Mouse (Mus musculus) midbrain, embryonic 11.5 days (tissue): ENCODE data around the gene 3110009E18Rik. TPM values are rescaled to one million over a fixed set of nuclear protein-coding genes. Genes with fewer than 3 reads are reported as not detected.

ENCODE experiments used
- ATAC-seq: fragments of 200-750 bp; cut with Nextera tagmentation; 2 replicates; pipeline ENCODE4 v1.8.0; 2017; ENCODE audit warnings: moderate TSS enrichment, moderate library complexity; ENCODE audit not compliant: low FRiP score
- DNase-seq: peaks from one replicate; pipeline ENCODE4 v3.0.0; 2015; ENCODE audit warnings: low spot score; ENCODE audit errors: missing footprints
- H3K27ac ChIP-seq: fragments of 300-500 bp; sonication (generic); 2 replicates; pipeline ENCODE4 v1.5.1; 2014; ENCODE audit warnings: low read depth, low read length
- H3K27me3 ChIP-seq: fragments of 300-500 bp; sonication (generic); 2 replicates; pipeline ENCODE4 v1.6.1; 2014; ENCODE audit warnings: mild to moderate bottlenecking, low read length, moderate library complexity, mixed read lengths; ENCODE audit not compliant: control insufficient read depth, insufficient read depth
- H3K36me3 ChIP-seq: fragments of 300-500 bp; sonication (generic); 2 replicates; pipeline ENCODE4 v1.6.1; 2014; ENCODE audit warnings: mild to moderate bottlenecking, low read length, moderate library complexity, mixed read lengths; ENCODE audit not compliant: control insufficient read depth, insufficient read depth
- H3K4me1 ChIP-seq: fragments of 300-500 bp; sonication (generic); 2 replicates; pipeline ENCODE4 v1.6.1; 2014; ENCODE audit warnings: low read length; ENCODE audit not compliant: control insufficient read depth, insufficient read depth
- H3K4me2 ChIP-seq: fragments of 300-500 bp; sonication (generic); 2 replicates; pipeline ENCODE4 v1.6.1; 2014; ENCODE audit warnings: mild to moderate bottlenecking, moderate library complexity
- H3K4me3 ChIP-seq: fragments of 300-500 bp; sonication (generic); 2 replicates; pipeline ENCODE4 v1.5.1; 2014; ENCODE audit warnings: low read depth, low read length
- H3K9ac ChIP-seq: fragments of 300-500 bp; sonication (generic); 2 replicates; pipeline ENCODE4 v1.6.1; 2014; ENCODE audit warnings: low read length
- H3K9me3 ChIP-seq: fragments of 300-500 bp; sonication (generic); 2 replicates; pipeline ENCODE4 v1.6.1; 2016; ENCODE audit warnings: low read length; ENCODE audit not compliant: control insufficient read depth
- WGBS: fragments of 180-500 bp; shearing (Covaris S2); extraction: QIAGEN DNeasy Blood & Tissue Kit; methylation state at CpG from one replicate; pipeline ENCODE4 v1.1.7; 2014; 5-methylcytosine and 5-hydroxymethylcytosine counted together
- polyA plus RNA-seq: library from polyadenylated mRNA; unstranded; fragments of >200 nt; fragmentation: Nextera tagmentation; extraction: Ambion mirVana; gene quantifications from 2 replicates; pipeline ENCODE4 v1.2.1, GENCODE M21; 2014

Gene 3110009E18Rik
- polyA plus RNA-seq, 1 experiment from 2014 or later, result 27.1 TPM

- H3K4me3 ChIP-seq, result no peak overlapping the region
- no peaks in the 10 kb centered on the region for H3K9me3 ChIP-seq
- ATAC-seq (no peak), DNase-seq (no peak)
- no peaks in the 10 kb centered on the region for H3K27me3 ChIP-seq
- H3K9ac ChIP-seq, result no peak overlapping the region
- no peaks in the 10 kb centered on the region for H3K36me3 ChIP-seq
- WGBS, result 72% methylated on average over 6 of the region's 6 CpGs
- no peak overlapping the region for H3K27ac ChIP-seq
- no peaks in the 10 kb centered on the region for H3K4me1 ChIP-seq
- no peak overlapping the region for H3K4me2 ChIP-seq
Observed at GRCm38 (mm10) chr1:120099483-120099882, 21.5 kb upstream of the 3110009E18Rik start.

GRCm38 (mm10) chr1:120100456-120101226 is 20.3 kb upstream of the 3110009E18Rik start:
- WGBS, result 82% methylated on average over 8 of the region's 8 CpGs
- H3K4me1 ChIP-seq, result no peaks in the 10 kb centered on the region
- peak; percentile 8 for DNase-seq
- H3K9ac ChIP-seq, result no peak overlapping the region
- H3K9me3 ChIP-seq, result no peaks in the 10 kb centered on the region
- H3K4me3 ChIP-seq, result no peak overlapping the region
- no peak overlapping the region for H3K4me2 ChIP-seq
- H3K27me3 ChIP-seq, result no peaks in the 10 kb centered on the region
- no peak overlapping the region for H3K27ac ChIP-seq
- no peaks in the 10 kb centered on the region for H3K36me3 ChIP-seq
- ATAC-seq, result no peak

- Histone ChIP-seq H3K27ac (no peak overlapping the region), H3K9ac (no peak overlapping the region), H3K4me3 (no peak overlapping the region), H3K36me3 (no peaks in the 10 kb centered on the region), H3K27me3 (no peaks in the 10 kb centered on the region), H3K4me2 (no peak overlapping the region), H3K4me1 (no peaks in the 10 kb centered on the region), H3K9me3 (no peaks in the 10 kb centered on the region)
- no peak for ATAC-seq
- DNase-seq, result no peak
- WGBS, result 87% methylated on average over 3 of the region's 3 CpGs
Observed at GRCm38 (mm10) chr1:120101227-120101609, 19.8 kb upstream of the 3110009E18Rik start.

DNA sequence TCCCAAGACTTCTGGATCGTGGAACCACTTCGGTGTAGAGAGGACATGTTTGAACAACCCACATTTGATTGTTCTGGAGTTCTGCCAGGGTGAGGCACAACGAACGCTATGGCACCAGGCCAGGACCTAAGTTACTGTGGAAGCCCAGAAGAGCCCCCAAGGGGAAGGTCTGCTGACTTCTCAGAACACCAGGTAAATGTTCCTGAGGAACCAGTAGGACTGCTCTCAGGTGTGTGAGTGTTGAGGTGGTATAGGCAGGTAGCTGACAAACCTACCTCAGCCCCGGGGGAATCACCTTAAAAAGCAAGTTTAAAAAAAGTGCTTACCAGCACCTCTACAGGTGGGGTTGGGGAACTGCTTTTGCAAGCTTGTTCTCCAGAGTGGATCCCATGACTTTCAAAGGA is 15.4 kb upstream of the 3110009E18Rik start:
- H3K27ac ChIP-seq, result no peak overlapping the region
- H3K9me3 ChIP-seq, result no peaks in the 10 kb centered on the region
- no peaks in the 10 kb centered on the region for H3K27me3 ChIP-seq
- DNase-seq (no peak), ATAC-seq (no peak)
- no peak overlapping the region for H3K4me2 ChIP-seq
- no peaks in the 10 kb centered on the region for H3K4me1 ChIP-seq
- H3K36me3 ChIP-seq, result no peaks in the 10 kb centered on the region
- WGBS, result 90% methylated on average over 5 of the region's 5 CpGs
- no peak overlapping the region for H3K9ac ChIP-seq
- no peak overlapping the region for H3K4me3 ChIP-seq

GRCm38 (mm10) chr1:120109741-120110432 is 11.1 kb upstream of the 3110009E18Rik start:
- ATAC-seq (no peak), DNase-seq (peak; percentile 2)
- no peaks in the 10 kb centered on the region for H3K9me3 ChIP-seq
- H3K4me1 ChIP-seq, result no peaks in the 10 kb centered on the region
- 89% methylated on average over 19 of the region's 19 CpGs for WGBS
- no peaks in the 10 kb centered on the region for H3K27me3 ChIP-seq
- H3K9ac ChIP-seq, result no peak overlapping the region
- H3K27ac ChIP-seq, result no peak overlapping the region
- no peak overlapping the region for H3K4me3 ChIP-seq
- H3K36me3 ChIP-seq, result peaks cover 16% of the 10 kb centered on the region
- H3K4me2 ChIP-seq, result no peak overlapping the region

DNA sequence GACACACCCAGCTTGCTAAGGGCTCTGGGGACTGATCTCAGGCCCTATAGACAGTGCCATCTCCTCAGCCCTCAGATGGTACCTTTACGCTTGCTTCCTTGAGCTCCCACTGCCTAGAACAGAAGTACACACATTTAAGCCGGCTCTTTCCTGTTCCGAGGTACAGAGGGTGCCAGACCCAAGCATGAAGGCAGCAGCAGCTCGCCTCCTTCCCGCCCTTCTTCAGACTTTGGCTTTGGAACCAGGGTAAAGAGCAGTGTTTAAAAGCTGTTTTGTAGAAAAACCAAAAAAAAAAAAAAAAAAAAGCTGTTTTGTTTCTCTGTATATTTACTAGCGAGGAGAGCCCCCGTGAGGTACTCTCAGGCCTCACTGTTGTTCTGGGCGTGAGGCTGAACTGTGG is 9.2 kb upstream of the 3110009E18Rik start:
- H3K27ac ChIP-seq, result no peak overlapping the region
- H3K9ac ChIP-seq, result no peak overlapping the region
- H3K27me3 ChIP-seq, result no peaks in the 10 kb centered on the region
- H3K4me1 ChIP-seq, result no peaks in the 10 kb centered on the region
- H3K4me3 ChIP-seq, result no peak overlapping the region
- H3K9me3 ChIP-seq, result no peaks in the 10 kb centered on the region
- no peak for ATAC-seq
- peaks cover 31% of the 10 kb centered on the region for H3K36me3 ChIP-seq
- 93% methylated on average over 8 of the region's 8 CpGs for WGBS
- H3K4me2 ChIP-seq, result no peak overlapping the region
- DNase-seq, result no peak

- Histone ChIP-seq H3K27me3 (no peaks in the 10 kb centered on the region), H3K9me3 (no peaks in the 10 kb centered on the region), H3K4me2 (no peak overlapping the region), H3K9ac (no peak overlapping the region), H3K36me3 (peaks cover 31% of the 10 kb centered on the region), H3K4me3 (no peak overlapping the region), H3K27ac (no peak overlapping the region), H3K4me1 (no peaks in the 10 kb centered on the region)
- ATAC-seq (no peak), DNase-seq (no peak)
- WGBS, result 90% methylated on average over 12 of the region's 12 CpGs
Observed at GRCm38 (mm10) chr1:120112251-120113187, 8.5 kb upstream of the 3110009E18Rik start.

DNA sequence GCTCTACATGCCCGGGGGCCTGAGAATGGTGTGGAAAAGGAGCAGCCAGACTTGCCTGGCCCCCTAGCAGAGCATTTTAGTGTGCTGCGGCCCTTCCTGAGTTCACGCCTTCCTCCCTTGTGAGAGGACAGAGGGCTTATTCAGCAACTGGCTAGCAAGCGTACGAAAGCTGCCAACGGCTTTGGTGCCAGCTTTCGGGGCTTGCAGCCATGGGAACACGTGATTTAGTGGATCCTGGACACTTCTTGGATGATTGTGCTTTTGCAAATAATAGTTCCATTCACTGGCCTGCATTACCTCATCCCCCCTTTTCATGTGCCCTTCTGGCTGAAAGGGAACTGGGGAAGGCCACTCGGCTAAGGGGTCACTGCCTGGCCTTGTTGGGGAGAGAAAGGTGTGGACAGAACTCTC is 5.3 kb upstream of the 3110009E18Rik start:
- no peaks in the 10 kb centered on the region for H3K9me3 ChIP-seq
- H3K36me3 ChIP-seq, result peaks cover 35% of the 10 kb centered on the region
- no peak overlapping the region for H3K4me2 ChIP-seq
- ATAC-seq (no peak), DNase-seq (no peak)
- H3K27ac ChIP-seq, result no peak overlapping the region
- no peak overlapping the region for H3K4me3 ChIP-seq
- WGBS, result 90% methylated on average over 9 of the region's 9 CpGs
- no peak overlapping the region for H3K9ac ChIP-seq
- peaks cover 11% of the 10 kb centered on the region for H3K4me1 ChIP-seq
- H3K27me3 ChIP-seq, result no peaks in the 10 kb centered on the region
